In genomic region chr1:21100726-21101125, GRCm38 (mm10) we compare ENCODE assay signal across 14 mouse cellular contexts. TPM values are rescaled to one million over a fixed set of nuclear protein-coding genes. Genes with fewer than 3 reads are reported as not detected.
DNase-seq lines count a peak whose midpoint lies in the region; ATAC-seq lines count a peak whose summit lies in the region.
"Had no signal": no experiment of that assay in that cellular context is flagged by ENCODE, and none has a peak within 500 bp of the region (broad histone marks: within the 10 kb centered on the region; RNA-seq: fewer than 3 reads in every experiment).

No protein-coding gene starts in this region.

- 0 out of 2 replicates have a peak, but pooled peaks cover 5% of the 10 kb centered on the region for H3K4me1 ChIP-seq in kidney, embryonic 14.5 days (ENCODE audit: control insufficient read depth, insufficient read depth, low read length)
- H3K4me1 ChIP-seq in liver, embryonic 13.5 days (replicated peaks), result peaks cover 8% of the 10 kb centered on the region; the same call in 1 of the 2 replicates
- H3K4me1 ChIP-seq in liver, embryonic 11.5 days (replicated peaks; ENCODE audit: control insufficient read depth, insufficient read depth, low read length), result no peaks in the 10 kb centered on the region; the same call in 1 of the 2 replicates
- H3K4me1 ChIP-seq: forebrain, embryonic 12.5 days; forebrain, embryonic 15.5 days; hindbrain, embryonic 12.5 days; hindbrain, embryonic 15.5 days had no signal

- no peaks in the 10 kb centered on the region for H3K27me3 ChIP-seq in kidney, embryonic 14.5 days (ENCODE audit: control insufficient read depth, insufficient read depth, low read length)
- H3K27me3 ChIP-seq in liver, embryonic 13.5 days, result no peaks in the 10 kb centered on the region
- no peaks in the 10 kb centered on the region for H3K27me3 ChIP-seq in liver, embryonic 11.5 days (replicated peaks; ENCODE audit: control insufficient read depth, insufficient read depth, low read length)
- H3K27me3 ChIP-seq: embryonic facial prominence, embryonic 13.5 days; forebrain, embryonic 12.5 days; forebrain, embryonic 15.5 days; hindbrain, embryonic 12.5 days; hindbrain, embryonic 15.5 days had no signal

- DNase-seq in cerebellum, postnatal 14 days, result peak; percentile 52 to 73
- no peak for DNase-seq in cerebellum, adult 8-10 months
- DNase-seq in kidney, adult 9 months, result no peak
- DNase-seq in liver, embryonic 13.5 days, result no peak
- no peak for DNase-seq in liver, embryonic 11.5 days (ENCODE audit: low spot score)
- no peak for DNase-seq in right cerebral cortex, postnatal 14 days

- no peaks in the 10 kb centered on the region for H3K36me3 ChIP-seq in kidney, embryonic 14.5 days (ENCODE audit: control insufficient read depth, insufficient read depth, low read length)
- H3K36me3 ChIP-seq in liver, embryonic 13.5 days, result no peaks in the 10 kb centered on the region
- H3K36me3 ChIP-seq in liver, embryonic 11.5 days (ENCODE audit: control insufficient read depth, insufficient read depth, low read length), result no peaks in the 10 kb centered on the region
- H3K36me3 ChIP-seq: embryonic facial prominence, embryonic 10.5 days; embryonic facial prominence, embryonic 13.5 days; forebrain, embryonic 12.5 days; forebrain, embryonic 15.5 days; hindbrain, embryonic 12.5 days; hindbrain, embryonic 15.5 days had no signal

- H3K9ac ChIP-seq in kidney, embryonic 14.5 days (ENCODE audit: low read depth, low read length), result no peak overlapping the region
- no peak overlapping the region for H3K9ac ChIP-seq in liver, embryonic 13.5 days
- H3K9ac ChIP-seq in liver, embryonic 11.5 days (ENCODE audit: low read depth, low read length), result no peak overlapping the region
- H3K9ac ChIP-seq: embryonic facial prominence, embryonic 13.5 days; forebrain, embryonic 12.5 days; forebrain, embryonic 15.5 days; hindbrain, embryonic 12.5 days; hindbrain, embryonic 15.5 days had no signal

- peak overlapping the region; percentile 37; the same call in 1 of the 2 replicates for H3K27ac ChIP-seq in kidney, embryonic 14.5 days (ENCODE audit: low read depth, low read length)
- no peak overlapping the region for H3K27ac ChIP-seq in liver, embryonic 13.5 days
- no peak overlapping the region for H3K27ac ChIP-seq in liver, embryonic 11.5 days (ENCODE audit: low read depth, low read length)
- H3K27ac ChIP-seq: embryonic facial prominence, embryonic 10.5 days; embryonic facial prominence, embryonic 13.5 days; forebrain, embryonic 12.5 days; forebrain, embryonic 15.5 days; hindbrain, embryonic 12.5 days; hindbrain, embryonic 15.5 days had no signal

- no peak overlapping the region for H3K4me3 ChIP-seq in kidney, embryonic 14.5 days (ENCODE audit: low read length)
- no peak overlapping the region for H3K4me3 ChIP-seq in liver, embryonic 13.5 days (replicated peaks)
- H3K4me3 ChIP-seq in liver, embryonic 11.5 days (ENCODE audit: low read depth, low read length), result no peak overlapping the region
- H3K4me3 ChIP-seq: embryonic facial prominence, embryonic 10.5 days; embryonic facial prominence, embryonic 13.5 days; erythroblast, embryonic 14.5 days; forebrain, embryonic 12.5 days; forebrain, embryonic 15.5 days; hindbrain, embryonic 12.5 days; hindbrain, embryonic 15.5 days had no signal

- H3K4me2 ChIP-seq in kidney, embryonic 14.5 days (replicated peaks; ENCODE audit: low read depth, low read length), result no peak overlapping the region
- no peak overlapping the region for H3K4me2 ChIP-seq in liver, embryonic 13.5 days
- no peak overlapping the region for H3K4me2 ChIP-seq in liver, embryonic 11.5 days
- H3K4me2 ChIP-seq: embryonic facial prominence, embryonic 13.5 days; forebrain, embryonic 12.5 days; forebrain, embryonic 15.5 days; hindbrain, embryonic 12.5 days; hindbrain, embryonic 15.5 days had no signal

- no peaks in the 10 kb centered on the region for H3K9me3 ChIP-seq in kidney, embryonic 14.5 days (ENCODE audit: control insufficient read depth, low read length)
- no peaks in the 10 kb centered on the region for H3K9me3 ChIP-seq in liver, embryonic 13.5 days (replicated peaks)
- no peaks in the 10 kb centered on the region for H3K9me3 ChIP-seq in liver, embryonic 11.5 days (ENCODE audit: control insufficient read depth, low read length)
- H3K9me3 ChIP-seq: embryonic facial prominence, embryonic 10.5 days; embryonic facial prominence, embryonic 13.5 days; forebrain, embryonic 12.5 days; forebrain, embryonic 15.5 days; hindbrain, embryonic 12.5 days; hindbrain, embryonic 15.5 days had no signal

- 82% methylated on average over 4 of the region's 4 CpGs for WGBS in kidney, embryonic 14.5 days
- 72% methylated on average over 4 of the region's 4 CpGs for WGBS in liver, embryonic 13.5 days (ENCODE audit: insufficient replicate concordance)
- WGBS in liver, embryonic 11.5 days, result 83% methylated on average over 4 of the region's 4 CpGs

- ATAC-seq in kidney, embryonic 14.5 days (ENCODE audit: low FRiP score, low TSS enrichment), result no peak
- 0 out of 2 replicates have a peak, but pooled peaks have one; percentile 10 for ATAC-seq in liver, embryonic 13.5 days (ENCODE audit: low read depth)
- ATAC-seq in liver, embryonic 11.5 days (replicated peaks; ENCODE audit: low FRiP score), result no peak
- ATAC-seq: forebrain, embryonic 15.5 days had no signal

RNA-seq across cellular contexts. Expression of gene Tram2, which starts 21.7 kb away (rescaled TPM):
- 9.8 and 12.4 TPM in 2 replicates for polyA plus RNA-seq in kidney, embryonic 14.5 days (2014; fragmentation: Nextera tagmentation; extraction: Ambion mirVana)
- polyA plus RNA-seq in liver, embryonic 13.5 days (2015; fragmentation: Nextera tagmentation; extraction: Ambion mirVana), result 1.2 and 1.3 TPM in 2 replicates
- 3.9 and 4.0 TPM in 2 replicates for polyA plus RNA-seq in liver, embryonic 11.5 days (2014; fragmentation: Nextera tagmentation; extraction: Ambion mirVana)
- polyA plus RNA-seq: erythroblast, embryonic 14.5 days had no signal

Comparison
In these comparisons a context has a peak if more than half of its experiments do, and no peak if none do; other contexts are left out.
1. DNase-seq: peak in cerebellum, postnatal 14 days (2 of 2); none in cerebellum, adult 8-10 months (single experiment), kidney, adult 9 months (single experiment), liver, embryonic 13.5 days (single experiment), liver, embryonic 11.5 days (single experiment) and right cerebral cortex, postnatal 14 days (single experiment).